Mouse (Mus musculus) lung, postnatal 0 days (tissue): ENCODE measurements at regions not wholly inside any gene's neighbourhood (a gene's known extent, or its start where the extent isn't known, plus 50 kb on each side); places are given as distances from the start of the nearest gene placed in this dataset.

ENCODE experiments used
- CTCF ChIP-seq: IDR thresholded peaks from 2 replicates; pipeline ENCODE4 v1.5.1; 2016; ENCODE audit warnings: antibody characterized with exemption, mild to moderate bottlenecking
- EP300 ChIP-seq: IDR thresholded peaks from 2 replicates; pipeline ENCODE4 v1.6.1; 2016; ENCODE audit warnings: antibody characterized with exemption, mild to moderate bottlenecking, control low read depth

DNA sequence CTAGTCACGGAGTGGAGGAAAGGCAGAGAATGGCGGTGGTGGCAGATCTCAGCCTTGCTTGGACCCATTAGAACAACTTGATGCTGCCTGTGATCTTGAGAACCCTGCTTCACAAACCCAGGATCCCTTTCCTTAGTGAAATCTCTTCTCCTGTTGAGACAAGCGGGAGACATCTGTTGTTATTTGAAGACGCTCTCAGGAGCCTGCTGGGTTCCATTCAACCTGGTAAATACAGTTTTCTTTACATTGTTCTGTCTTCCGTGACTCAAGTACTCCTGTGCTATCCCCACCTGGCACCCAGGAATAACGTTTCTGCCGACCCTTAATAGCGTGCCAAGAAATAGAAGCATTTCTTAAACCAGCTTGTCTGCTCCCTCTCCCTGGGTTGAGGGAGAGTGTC, 213.8 kb downstream of the Enc1 start:
- TF ChIP-seq EP300 (no peak), CTCF (no peak)
